Mouse (Mus musculus) ES-E14 (cell line): ENCODE measurements around the gene Rab32.

Experiments used
- HCFC1 ChIP-seq: IDR thresholded peaks from 2 replicates; pipeline ENCODE4 v1.6.1; 2012; ENCODE audit warnings: low read length, inconsistent platforms, borderline replicate concordance; ENCODE audit not compliant: insufficient read depth
- ZC3H11A ChIP-seq: IDR thresholded peaks from 2 replicates; pipeline ENCODE4 v1.6.1; 2012; ENCODE audit warnings: low read depth, mild to moderate bottlenecking, inconsistent platforms, low read length, borderline replicate concordance

- TF ChIP-seq HCFC1: no peak
- TF ChIP-seq ZC3H11A: no peak
Measured at GRCm38 (mm10) chr10:10555676-10556075, 2.4 kb downstream of the Rab32 start.
